Mouse (Mus musculus) mature B cell (primary cell): ENCODE measurements around the gene Smarca2.

Source experiments
- in situ Hi-C: fragments of 300-500 bp; cut with MboI; formaldehyde crosslinking; loops from 2 replicates; pipeline ENCODE4 v1.14.3; 2019

Smarca2 gene

DNA sequence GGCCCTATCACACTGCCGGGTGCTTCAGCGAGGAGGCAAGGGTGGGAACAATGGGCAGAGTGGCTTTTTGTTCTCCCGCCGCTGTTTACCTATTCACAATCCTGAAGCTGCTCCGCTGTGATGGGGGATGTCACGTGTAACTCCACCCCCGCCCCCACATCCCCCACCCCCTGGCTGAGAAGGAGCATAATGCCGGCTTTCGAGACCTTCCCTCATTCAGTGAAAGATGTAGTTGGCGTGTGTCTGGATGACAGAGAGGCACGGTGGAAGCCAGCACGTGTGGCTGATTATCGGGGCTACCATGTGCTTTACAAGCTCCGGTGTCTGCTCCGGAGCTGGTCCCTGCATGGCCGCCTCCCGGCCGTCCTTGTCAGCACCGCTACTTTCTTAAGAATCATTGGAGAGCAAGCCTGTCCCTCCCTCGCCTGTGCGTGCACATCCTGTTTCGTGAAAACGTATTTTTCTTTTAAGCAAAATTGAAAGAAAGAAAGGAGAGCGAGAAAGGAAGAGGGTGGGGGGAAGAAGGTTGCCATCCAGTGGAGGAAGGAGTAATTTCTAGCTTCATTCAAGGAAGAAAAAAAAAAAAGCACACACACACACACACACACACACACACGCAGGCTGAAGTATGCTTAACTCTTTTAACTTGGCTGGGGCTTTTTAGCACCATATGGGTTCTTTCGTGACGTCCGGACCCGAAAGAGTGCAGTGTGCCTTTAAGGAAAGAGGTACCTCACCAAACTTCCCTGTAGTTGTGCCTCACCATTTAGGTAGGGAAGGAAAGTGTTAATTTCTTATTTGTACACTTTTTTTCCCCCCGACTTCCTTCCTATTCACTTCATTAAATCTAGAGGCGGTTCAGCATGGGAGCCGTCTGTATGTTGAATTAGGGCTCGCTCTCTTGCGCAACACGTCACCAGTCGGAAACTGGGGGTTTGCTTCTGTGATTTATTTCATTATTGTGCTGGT lies 143.0 kb downstream of the Smarca2 start:
- in situ Hi-C loops: loop anchor here (25.0 kb wide), 1 partner anchor 664 kb away; no protein-coding TSS in a partner anchor

DNA sequence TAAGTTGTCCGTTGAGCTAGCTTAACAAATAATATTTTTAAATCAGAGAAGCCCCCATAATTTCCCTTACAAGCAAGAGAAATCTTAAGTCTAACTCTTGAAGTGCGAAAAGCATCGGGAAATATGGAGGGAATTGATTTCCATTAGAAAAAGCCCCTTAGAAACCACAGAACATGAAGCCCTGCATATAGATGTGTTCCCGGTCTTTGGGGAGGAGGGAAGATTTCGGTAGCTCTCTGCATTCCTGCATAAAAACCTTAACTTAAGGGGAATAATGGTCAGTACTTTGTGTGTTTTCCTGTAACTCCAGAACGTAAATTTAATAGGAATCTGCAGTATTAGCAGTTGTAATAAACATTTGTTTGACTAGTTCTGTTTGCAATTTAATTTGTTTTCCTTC lies 143.8 kb downstream of the Smarca2 start:
- in situ Hi-C loops: loop anchor here (25.0 kb wide), 1 partner anchor 664 kb away; no protein-coding TSS in a partner anchor

GRCm38 (mm10) chr19:26749427-26750137 lies 144.7 kb downstream of the Smarca2 start:
- in situ Hi-C loops: loop anchor here (25.0 kb wide), 1 partner anchor 663 kb away; no protein-coding TSS in a partner anchor

GRCm38 (mm10) chr19:26752611-26753163 lies 147.8 kb downstream of the Smarca2 start:
- in situ Hi-C loops: no loop called here

DNA sequence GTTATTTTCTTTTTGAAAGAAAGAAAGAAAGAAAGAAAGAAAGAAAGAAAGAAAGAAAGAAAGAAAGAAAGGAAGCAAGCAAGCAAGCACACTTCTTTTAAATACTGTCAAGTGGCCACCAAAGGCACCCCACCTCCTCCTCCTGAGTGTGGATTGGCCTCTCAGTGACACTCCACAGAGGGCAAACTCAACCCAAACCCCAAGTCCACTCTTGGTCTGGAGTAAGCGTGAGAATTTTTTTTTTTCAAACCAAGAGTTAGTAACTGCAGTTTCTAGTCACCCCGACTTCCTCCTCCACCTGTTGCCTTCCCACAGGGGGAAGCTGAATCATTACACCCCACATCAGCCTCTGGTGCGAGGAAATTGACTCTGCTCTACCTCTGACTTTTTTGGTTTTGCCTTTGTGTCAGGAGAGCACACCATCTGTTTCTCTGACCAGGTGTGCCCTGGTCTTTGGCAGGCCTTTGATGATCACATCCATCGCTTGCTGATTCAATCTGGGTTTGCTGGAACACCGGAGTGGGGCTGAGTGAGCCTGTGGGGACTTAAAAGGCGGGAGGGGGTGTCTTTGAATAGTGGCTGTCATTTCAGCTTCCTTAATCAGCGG lies 148.5 kb downstream of the Smarca2 start:
- in situ Hi-C loops: no loop called here

- in situ Hi-C loops: no loop called here
Measured at GRCm38 (mm10) chr19:26754016-26754794, 149.4 kb downstream of the Smarca2 start.

GRCm38 (mm10) chr19:26755991-26756390 lies 151.1 kb downstream of the Smarca2 start:
- in situ Hi-C loops: no loop called here

DNA sequence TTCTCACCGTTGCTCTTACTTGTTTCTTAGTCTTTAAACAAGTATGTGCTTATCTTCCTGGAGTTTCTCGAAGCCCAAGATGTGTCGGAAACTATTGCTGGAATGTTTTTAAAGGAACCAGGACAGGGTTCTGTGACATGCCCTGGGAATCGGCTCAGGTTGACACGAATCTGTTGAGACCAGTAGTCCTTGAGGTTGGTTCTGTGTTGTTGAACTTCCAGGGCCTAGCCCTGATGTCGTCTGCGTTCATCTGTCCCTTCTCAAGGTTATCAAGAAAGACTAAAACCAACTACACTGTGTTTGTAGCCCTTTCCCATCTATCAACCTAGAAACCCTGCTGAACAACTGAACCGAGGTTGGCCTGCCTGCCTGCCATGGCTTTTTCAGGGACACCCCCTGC lies 151.5 kb downstream of the Smarca2 start:
- in situ Hi-C loops: no loop called here

- in situ Hi-C loops: no loop called here
Measured at GRCm38 (mm10) chr19:26758156-26758555, 153.3 kb downstream of the Smarca2 start.

- in situ Hi-C loops: no loop called here
Measured at GRCm38 (mm10) chr19:26758620-26759019, 153.8 kb downstream of the Smarca2 start.

- in situ Hi-C loops: no loop called here
Measured at GRCm38 (mm10) chr19:26759295-26759694, 154.4 kb downstream of the Smarca2 start.

- in situ Hi-C loops: no loop called here
Measured at GRCm38 (mm10) chr19:26761257-26761656, 156.4 kb downstream of the Smarca2 start.

DNA sequence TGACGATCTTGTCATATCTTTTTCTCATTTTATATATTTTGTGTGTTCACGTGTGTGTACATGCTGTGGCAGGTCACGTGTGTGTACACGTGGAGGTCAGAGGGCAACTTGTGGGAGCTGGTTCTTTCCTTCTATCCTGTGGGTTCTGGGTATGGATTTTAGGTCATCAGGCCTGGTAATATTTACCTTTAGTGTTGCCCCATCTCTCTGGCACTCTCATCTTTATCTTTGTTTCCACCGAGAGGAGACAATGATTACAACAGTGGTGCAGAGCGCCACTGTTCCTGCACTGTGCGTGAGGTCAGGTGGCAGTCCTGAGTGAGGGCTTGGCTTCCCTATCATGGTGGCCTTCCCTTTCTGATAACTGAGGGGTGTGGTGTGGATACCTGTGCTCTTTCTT lies 160.6 kb downstream of the Smarca2 start:
- in situ Hi-C loops: no loop called here

GRCm38 (mm10) chr19:26767454-26767853 lies 162.6 kb downstream of the Smarca2 start:
- in situ Hi-C loops: no loop called here

DNA sequence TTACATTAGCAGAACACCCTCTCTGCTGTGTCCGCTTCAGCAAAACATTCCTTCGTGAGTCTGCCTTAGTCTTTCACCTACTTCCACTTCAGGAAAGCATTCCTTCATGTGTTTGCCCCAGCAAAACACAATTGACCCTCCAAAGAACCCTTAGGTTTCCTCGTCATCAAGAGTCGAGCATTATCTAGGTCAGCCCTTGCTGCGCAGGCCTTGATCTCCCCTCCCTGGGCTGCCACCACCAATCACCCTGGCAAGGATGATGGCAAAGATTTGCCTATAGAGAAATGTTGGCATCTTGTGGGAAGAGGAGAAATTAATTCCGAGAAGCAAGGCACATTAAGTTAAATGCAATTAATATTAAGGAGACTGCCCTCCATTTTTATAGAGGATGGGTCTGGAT lies 163.1 kb downstream of the Smarca2 start:
- in situ Hi-C loops: no loop called here

GRCm38 (mm10) chr19:26768846-26769245 lies 164.0 kb downstream of the Smarca2 start:
- in situ Hi-C loops: no loop called here

- in situ Hi-C loops: no loop called here
Measured at GRCm38 (mm10) chr19:26769609-26770500, 165.0 kb downstream of the Smarca2 start.

DNA sequence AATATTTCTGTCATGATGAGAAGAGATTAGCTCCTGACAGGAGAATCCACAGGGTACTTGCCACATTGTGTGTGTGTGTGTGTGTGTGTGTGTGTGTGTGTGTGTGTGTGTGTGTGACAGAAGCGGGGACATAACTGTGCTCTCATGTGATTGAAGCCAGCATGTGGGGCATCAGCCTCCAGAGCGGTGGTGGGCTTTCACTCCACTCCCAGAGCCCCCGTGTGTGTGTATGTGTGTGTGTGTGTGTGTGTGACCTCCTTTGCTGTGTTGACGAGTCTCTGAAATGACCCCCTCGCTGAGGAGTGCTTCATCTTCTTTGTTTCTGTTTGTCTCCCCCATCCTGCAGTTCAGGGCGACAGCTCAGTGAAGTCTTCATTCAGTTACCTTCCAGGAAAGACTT lies 165.7 kb downstream of the Smarca2 start:
- in situ Hi-C loops: no loop called here

DNA sequence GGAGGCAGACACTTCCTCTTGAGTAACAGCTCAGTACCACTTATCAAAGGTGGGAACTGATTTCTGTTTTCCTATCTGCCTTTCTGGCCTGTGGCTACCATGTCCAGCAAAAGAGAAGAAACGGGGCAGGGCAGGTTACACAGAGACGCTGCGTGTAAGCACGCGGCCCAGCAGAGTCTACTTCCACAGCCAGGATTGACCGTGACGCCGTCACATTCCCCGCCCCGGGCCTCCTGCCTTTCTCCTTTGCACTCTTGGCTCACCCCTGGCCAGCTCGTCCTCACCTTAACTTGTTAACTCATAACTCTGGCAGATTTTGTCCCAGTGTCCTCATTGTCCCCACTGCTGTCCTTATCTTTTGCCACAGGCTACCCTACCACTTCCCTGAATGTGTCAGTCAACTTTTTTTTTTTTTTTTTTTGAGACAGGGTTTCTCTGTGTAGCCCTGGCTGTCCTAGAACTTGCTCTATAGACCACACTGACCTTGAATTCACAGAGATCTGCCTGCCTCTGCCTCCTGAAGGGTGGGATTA lies 167.3 kb downstream of the Smarca2 start:
- in situ Hi-C loops: no loop called here
